Mouse (Mus musculus) midbrain, embryonic 10.5 days (tissue): ENCODE measurements around the gene Rag1. TPM values are rescaled to one million over a fixed set of nuclear protein-coding genes. Genes with fewer than 3 reads are reported as not detected.

ENCODE experiments used
- DNase-seq: peaks from one replicate; pipeline ENCODE4 v3.0.0-alpha.2; 2017; ENCODE audit warnings: low spot score
- H3K27ac ChIP-seq: fragments of 300-500 bp; sonication (generic); replicated peaks from 2 replicates; pipeline ENCODE4 v1.5.1; 2016; ENCODE audit warnings: mild to moderate bottlenecking
- H3K27me3 ChIP-seq: fragments of 300-500 bp; sonication (generic); 2 replicates; pipeline ENCODE4 v1.6.1; 2016; ENCODE audit warnings: low read depth, mild to moderate bottlenecking; ENCODE audit not compliant: poor library complexity, severe bottlenecking
- H3K36me3 ChIP-seq: fragments of 300-500 bp; sonication (generic); 2 replicates; pipeline ENCODE4 v1.6.1; 2016; ENCODE audit warnings: mild to moderate bottlenecking, moderate library complexity
- H3K4me1 ChIP-seq: fragments of 300-500 bp; sonication (generic); 2 replicates; pipeline ENCODE4 v1.6.1; 2016
- H3K4me3 ChIP-seq: fragments of 300-500 bp; sonication (generic); 2 replicates; pipeline ENCODE4 v1.5.1; 2016; ENCODE audit warnings: mild to moderate bottlenecking, moderate library complexity
- H3K9me3 ChIP-seq: fragments of 300-500 bp; sonication (generic); replicated peaks from 2 replicates; pipeline ENCODE4 v1.6.1; 2016; ENCODE audit warnings: mild to moderate bottlenecking
- WGBS: fragments of 180-500 bp; shearing (Covaris S2); methylation state at CpG from one replicate; pipeline ENCODE4 v1.1.7; 2016; 5-methylcytosine and 5-hydroxymethylcytosine counted together
- polyA plus RNA-seq: library from polyadenylated mRNA; unstranded; fragments of >200 nt; fragmentation: Nextera tagmentation; extraction: Ambion mirVana; gene quantifications from 2 replicates; pipeline ENCODE4 v1.2.1, GENCODE M21; 2016

The Rag1 gene
- polyA plus RNA-seq, 1 experiment from 2014 or later: 0.02 TPM

DNA sequence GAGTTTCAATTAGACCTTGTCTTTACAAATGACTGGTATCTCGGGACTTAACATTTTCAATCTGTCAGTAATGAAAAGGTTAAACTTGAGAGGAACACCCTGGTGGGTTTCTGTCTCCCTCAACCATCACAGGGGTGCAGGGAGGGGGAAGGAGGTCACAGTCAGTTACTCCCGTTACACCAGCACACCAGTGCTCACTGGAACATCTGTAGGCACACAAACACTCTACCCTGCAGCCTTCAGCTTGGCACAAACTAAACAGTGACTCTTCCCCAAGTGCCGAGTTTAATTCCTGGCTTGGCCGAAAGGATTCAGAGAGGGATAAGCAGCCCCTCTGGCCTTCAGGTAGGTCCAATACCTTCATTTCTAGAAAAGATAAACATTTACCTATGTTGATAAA is 24.8 kb downstream of the Rag1 start, which contains the start of gene Rag2:
Gene Rag2 (plus strand): TSS at position 193 of the 400 bp plus-strand sequence.
- H3K27me3 ChIP-seq: no peaks in the 10 kb centered on the region
- H3K36me3 ChIP-seq: no peaks in the 10 kb centered on the region
- H3K4me3 ChIP-seq: no peak within 1 kb of the TSS
- H3K27ac ChIP-seq: no peak within 1 kb of the TSS
- no peaks in the 10 kb centered on the region for H3K9me3 ChIP-seq
- WGBS: 71% methylated on average over 4 of the region's 4 CpGs
- DNase-seq: no peak
- H3K4me1 ChIP-seq: peaks cover 32% of the 10 kb centered on the region

DNA sequence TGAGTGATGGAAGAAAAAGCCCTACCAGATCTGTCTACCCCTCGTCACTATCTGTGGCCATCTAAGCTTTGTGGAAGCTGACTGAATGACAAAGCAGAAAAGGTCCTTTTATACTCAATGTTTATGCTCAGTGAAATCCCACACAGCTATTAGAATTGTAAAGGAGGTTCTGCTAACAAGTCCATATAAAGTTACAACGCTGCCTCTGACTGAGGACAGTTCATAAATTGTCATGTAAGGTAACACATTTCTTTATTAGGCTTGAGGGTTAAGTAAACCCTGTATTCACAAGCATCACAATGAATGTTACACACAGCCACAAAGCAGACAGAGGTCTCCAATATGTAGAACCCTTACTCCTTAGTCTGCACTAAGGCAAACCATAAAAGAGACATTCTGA is 25.3 kb downstream of the Rag1 start:
- Histone ChIP-seq H3K27me3 (no peaks in the 10 kb centered on the region), H3K4me3 (no peak overlapping the region), H3K9me3 (no peaks in the 10 kb centered on the region), H3K4me1 (peaks cover 32% of the 10 kb centered on the region), H3K36me3 (no peaks in the 10 kb centered on the region), H3K27ac (no peak overlapping the region)
- WGBS: 74% methylated on average over 2 of the region's 2 CpGs
- DNase-seq: no peak

DNA sequence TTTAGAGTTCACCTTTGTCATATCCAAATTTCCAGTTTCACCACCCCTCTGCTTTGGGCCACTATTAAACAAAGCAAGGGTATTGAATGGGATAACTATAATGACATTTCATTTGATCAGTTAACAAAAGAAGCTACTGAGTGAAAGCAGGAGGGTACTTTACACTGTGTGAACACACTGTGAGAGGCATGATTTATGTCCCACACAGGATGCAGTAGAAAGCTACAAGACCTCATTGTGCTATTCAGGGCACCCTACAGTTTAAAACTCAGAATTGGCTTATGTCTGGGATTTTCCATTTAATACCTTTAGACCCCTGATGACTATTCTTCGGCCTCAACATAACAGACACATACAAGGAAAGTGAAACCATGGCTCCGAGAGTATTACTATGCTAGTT is 26.3 kb downstream of the Rag1 start:
- no peak for DNase-seq
- Histone ChIP-seq H3K36me3 (no peaks in the 10 kb centered on the region), H3K27ac (no peak overlapping the region), H3K4me1 (peaks cover 29% of the 10 kb centered on the region), H3K9me3 (no peaks in the 10 kb centered on the region), H3K27me3 (no peaks in the 10 kb centered on the region), H3K4me3 (no peak overlapping the region)
- 78% methylated on average over 2 of the region's 2 CpGs for WGBS

DNA sequence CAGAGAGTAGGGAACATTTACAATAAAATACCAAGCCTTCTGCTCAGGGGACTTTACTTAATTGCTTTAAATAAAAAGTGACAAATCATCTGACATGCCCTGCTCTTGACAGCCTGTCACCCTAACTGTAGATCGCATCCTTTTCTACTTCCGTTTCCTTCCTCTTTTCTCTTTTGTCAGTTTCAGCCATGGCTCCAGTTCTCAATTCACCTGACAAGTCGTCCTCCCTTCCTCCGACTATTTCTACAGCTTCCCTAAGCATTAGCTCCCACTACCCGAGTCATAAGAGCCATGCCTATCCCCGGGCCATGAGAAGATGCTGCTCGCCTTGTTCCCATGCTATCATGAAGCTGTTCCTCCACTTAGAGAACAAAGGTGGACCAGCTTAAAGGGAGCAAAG is 27.7 kb downstream of the Rag1 start:
- DNase-seq: no peak
- H3K27me3 ChIP-seq: no peaks in the 10 kb centered on the region
- no peak overlapping the region for H3K27ac ChIP-seq
- H3K4me3 ChIP-seq: no peak overlapping the region
- 71% methylated on average over 7 of the region's 7 CpGs for WGBS
- peaks cover 20% of the 10 kb centered on the region for H3K4me1 ChIP-seq
- no peaks in the 10 kb centered on the region for H3K9me3 ChIP-seq
- H3K36me3 ChIP-seq: no peaks in the 10 kb centered on the region

DNA sequence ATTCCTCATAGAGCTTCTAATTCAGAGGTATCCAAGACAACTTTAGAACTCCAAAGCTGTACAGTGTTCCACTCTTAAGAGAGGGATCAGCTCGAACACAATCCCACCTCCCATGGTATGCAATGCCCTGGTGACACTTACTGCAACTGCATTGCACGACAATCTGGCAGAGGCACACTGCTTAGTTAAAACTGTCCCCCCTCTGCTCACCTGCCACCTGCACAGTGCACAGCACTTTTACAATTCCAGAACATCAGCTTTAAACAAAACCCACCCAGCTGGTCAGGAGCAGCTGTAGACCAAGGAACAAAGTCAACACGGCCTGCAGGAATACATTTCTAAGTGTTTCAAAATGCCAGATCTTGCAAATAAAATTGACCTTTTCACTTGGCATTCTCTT is 28.4 kb downstream of the Rag1 start:
- peaks cover 20% of the 10 kb centered on the region for H3K4me1 ChIP-seq
- no peak for DNase-seq
- WGBS: 82% methylated on average over 3 of the region's 3 CpGs

DNA sequence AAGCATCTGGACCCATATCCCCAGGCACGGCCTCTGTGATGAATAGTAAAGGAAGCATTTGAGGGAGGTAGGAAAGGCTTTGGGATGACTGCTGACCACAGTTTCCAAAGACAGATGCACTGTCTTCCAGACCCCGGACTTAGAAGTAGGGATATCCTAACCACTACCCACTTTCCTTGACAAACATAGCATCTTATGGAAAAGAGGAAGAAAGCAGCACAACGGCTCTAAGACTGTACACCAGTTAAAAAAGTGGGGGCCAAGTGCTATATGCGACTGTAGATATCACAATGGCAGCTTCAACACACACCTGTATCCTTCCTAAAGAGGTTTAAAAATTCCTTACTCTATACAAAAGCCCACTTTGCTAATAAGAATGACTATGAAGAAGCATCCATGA is 30.9 kb downstream of the Rag1 start:
- Histone ChIP-seq H3K36me3 (no peaks in the 10 kb centered on the region), H3K9me3 (no peaks in the 10 kb centered on the region), H3K27ac (no peak overlapping the region), H3K4me3 (no peak overlapping the region), H3K4me1 (peaks cover 15% of the 10 kb centered on the region), H3K27me3 (no peaks in the 10 kb centered on the region)
- no peak for DNase-seq
- WGBS: 90% methylated on average over 4 of the region's 4 CpGs

More for the DNA sequence above, 28.4 kb downstream of the Rag1 start:
- H3K36me3 ChIP-seq: no peaks in the 10 kb centered on the region
- H3K9me3 ChIP-seq: no peaks in the 10 kb centered on the region
- no peak overlapping the region for H3K4me3 ChIP-seq
- H3K27ac ChIP-seq: no peak overlapping the region
- no peaks in the 10 kb centered on the region for H3K27me3 ChIP-seq

DNA sequence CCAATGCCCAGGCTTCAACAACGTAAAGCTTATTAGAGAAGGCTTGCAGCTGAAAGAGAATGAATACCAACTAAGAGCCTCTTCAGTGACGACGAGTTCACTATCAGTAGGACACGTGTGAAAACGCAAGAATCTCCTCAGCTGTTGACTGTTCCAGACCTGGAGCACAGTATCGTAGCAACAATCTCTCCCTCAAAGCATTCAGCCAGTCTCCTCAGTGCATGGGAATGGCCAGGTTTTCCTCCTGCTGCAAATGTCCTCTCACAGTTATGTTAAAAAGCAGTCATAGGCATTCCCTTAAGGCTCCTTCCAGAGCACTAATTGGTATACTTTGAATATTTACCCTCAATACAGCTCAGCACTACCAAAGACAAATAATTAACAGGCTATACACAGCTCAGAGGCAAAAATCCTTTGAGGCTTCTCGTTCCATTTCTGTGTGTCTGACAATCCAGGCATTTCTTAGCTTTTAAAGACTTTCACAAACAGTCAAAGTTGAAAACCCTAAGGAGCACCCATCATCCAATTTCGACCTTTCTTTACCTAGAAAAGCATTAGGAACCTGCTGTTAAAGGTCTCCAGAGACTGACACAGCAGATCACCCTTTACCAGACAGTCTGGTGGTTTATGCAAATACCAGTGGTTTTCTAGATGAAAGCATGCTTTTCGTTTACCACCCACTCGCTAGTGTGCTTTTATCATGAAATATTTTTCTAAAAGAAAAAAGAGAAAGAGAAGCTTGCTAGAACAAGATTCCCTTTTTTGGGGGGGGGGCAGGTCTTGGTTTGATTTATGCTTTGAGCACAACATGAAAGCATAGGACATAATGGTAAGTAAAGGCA is 33.6 kb downstream of the Rag1 start:
- H3K27me3 ChIP-seq: no peaks in the 10 kb centered on the region
- no peaks in the 10 kb centered on the region for H3K36me3 ChIP-seq
- DNase-seq: no peak
- H3K4me1 ChIP-seq: no peaks in the 10 kb centered on the region
- 82% methylated on average over 10 of the region's 10 CpGs for WGBS
- H3K27ac ChIP-seq: no peak overlapping the region
- no peaks in the 10 kb centered on the region for H3K9me3 ChIP-seq
- H3K4me3 ChIP-seq: no peak overlapping the region

DNA sequence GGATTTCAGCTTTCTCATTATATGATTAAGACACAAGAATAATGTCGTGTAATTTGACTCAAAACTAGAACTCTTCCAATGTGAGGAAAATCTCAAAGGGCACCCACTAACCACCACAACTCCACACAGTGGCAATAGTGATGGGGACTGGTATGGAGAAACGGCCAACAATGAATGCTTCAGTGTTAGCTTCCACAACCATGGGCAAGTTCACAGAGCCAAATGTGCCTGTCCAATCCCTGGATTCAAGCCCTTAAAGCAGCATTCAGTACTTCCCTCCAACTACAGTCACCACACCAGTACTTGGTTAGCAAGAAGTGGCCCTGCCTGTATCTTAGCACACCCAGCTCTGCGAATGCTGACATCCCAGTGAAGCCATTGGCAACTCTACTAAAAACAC is 38.4 kb downstream of the Rag1 start:
- H3K27ac ChIP-seq: no peak overlapping the region
- WGBS: 96% methylated on average over 3 of the region's 3 CpGs
- DNase-seq: no peak
- 0 out of 2 replicates have a peak, but pooled peaks cover 3% of the 10 kb centered on the region for H3K36me3 ChIP-seq
- H3K27me3 ChIP-seq: no peaks in the 10 kb centered on the region
- no peaks in the 10 kb centered on the region for H3K4me1 ChIP-seq
- H3K9me3 ChIP-seq: no peaks in the 10 kb centered on the region
- H3K4me3 ChIP-seq: no peak overlapping the region

DNA sequence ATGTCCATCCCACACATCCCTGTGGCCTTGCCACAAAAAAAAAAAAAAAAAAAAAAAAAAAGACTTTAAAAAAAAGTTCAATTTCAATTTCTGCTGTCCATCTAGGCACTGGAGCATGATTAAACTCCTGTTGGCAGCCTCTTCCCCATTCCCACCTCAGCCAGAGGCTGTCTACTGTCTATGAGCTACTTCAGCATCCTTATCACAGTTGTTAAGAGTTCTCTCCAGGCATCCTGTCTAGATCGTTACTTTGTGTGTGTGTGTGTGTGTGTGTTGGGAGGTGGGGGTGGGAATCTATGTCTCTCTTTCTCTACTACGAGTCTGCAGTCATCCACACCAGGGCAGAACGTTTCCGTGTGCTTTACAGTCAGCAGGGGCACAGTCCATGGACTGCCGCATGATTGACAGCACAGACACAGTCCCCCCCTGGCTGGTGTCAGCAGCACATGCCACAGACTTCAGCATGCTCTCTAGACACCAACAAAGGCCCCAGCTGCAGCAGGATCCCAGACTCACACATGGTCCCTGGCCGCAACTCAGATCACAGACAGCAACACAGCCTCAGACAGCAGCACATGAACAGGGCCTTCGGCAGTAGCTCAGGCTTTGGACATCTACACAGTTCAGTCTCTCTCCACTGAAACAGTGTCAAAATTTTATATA is 40.9 kb downstream of the Rag1 start:
- Histone ChIP-seq H3K27me3 (no peaks in the 10 kb centered on the region), H3K4me1 (no peaks in the 10 kb centered on the region), H3K4me3 (no peak overlapping the region), H3K9me3 (no peaks in the 10 kb centered on the region), H3K27ac (no peak overlapping the region), H3K36me3 (0 out of 2 replicates have a peak, but pooled peaks cover 3% of the 10 kb centered on the region)
- 86% methylated on average over 7 of the region's 7 CpGs for WGBS
- no peak for DNase-seq

DNA sequence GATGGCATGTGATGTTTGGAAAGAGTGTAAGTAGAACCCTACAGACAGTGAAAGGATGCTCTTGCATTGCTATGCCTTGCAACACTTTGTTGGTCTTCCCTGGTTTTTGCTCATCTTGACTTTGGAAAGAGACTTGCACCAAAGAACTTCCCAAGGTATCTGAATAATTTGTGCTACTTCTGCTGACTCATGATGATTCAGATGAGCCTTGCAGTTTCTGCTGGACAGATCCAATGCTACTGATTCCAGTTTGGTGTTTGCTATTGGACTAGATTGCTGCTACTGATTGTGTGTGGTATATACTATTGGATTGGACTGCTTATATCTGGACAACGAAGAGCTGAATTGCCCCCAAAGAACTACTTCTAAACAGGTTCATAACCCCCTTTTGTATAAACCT is 46.2 kb downstream of the Rag1 start:
- no peak for DNase-seq
- Histone ChIP-seq H3K4me3 (no peak overlapping the region), H3K27ac (no peak overlapping the region), H3K9me3 (no peaks in the 10 kb centered on the region), H3K4me1 (peaks cover 28% of the 10 kb centered on the region), H3K27me3 (no peaks in the 10 kb centered on the region), H3K36me3 (no peaks in the 10 kb centered on the region)
- 92% methylated on average over 1 of the region's 1 CpGs for WGBS

DNA sequence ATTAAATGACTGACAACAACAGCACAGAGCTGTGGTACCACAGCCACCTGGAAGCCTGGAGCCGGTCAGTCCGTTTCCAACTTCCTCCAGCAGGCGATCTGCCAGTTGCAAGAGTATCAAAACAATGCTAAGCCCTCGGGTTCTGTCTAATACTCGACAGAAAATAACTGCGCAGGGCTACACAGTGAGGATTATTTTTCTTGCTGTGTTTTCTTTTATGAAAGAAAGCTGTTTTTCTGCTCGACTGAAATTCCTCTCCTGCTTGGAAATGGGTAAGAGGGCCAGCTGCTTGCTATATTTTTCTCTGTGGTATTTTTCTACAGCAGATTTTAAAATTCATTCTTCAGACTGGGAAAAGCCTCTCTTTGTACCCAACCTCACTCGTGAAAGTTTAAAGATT is 48.6 kb downstream of the Rag1 start:
- 54% methylated on average over 8 of the region's 8 CpGs for WGBS
- peaks cover 38% of the 10 kb centered on the region for H3K4me1 ChIP-seq
- no peaks in the 10 kb centered on the region for H3K36me3 ChIP-seq
- no peaks in the 10 kb centered on the region for H3K27me3 ChIP-seq
- H3K27ac ChIP-seq: no peak overlapping the region
- no peak overlapping the region for H3K4me3 ChIP-seq
- DNase-seq: no peak
- H3K9me3 ChIP-seq: no peaks in the 10 kb centered on the region

DNA sequence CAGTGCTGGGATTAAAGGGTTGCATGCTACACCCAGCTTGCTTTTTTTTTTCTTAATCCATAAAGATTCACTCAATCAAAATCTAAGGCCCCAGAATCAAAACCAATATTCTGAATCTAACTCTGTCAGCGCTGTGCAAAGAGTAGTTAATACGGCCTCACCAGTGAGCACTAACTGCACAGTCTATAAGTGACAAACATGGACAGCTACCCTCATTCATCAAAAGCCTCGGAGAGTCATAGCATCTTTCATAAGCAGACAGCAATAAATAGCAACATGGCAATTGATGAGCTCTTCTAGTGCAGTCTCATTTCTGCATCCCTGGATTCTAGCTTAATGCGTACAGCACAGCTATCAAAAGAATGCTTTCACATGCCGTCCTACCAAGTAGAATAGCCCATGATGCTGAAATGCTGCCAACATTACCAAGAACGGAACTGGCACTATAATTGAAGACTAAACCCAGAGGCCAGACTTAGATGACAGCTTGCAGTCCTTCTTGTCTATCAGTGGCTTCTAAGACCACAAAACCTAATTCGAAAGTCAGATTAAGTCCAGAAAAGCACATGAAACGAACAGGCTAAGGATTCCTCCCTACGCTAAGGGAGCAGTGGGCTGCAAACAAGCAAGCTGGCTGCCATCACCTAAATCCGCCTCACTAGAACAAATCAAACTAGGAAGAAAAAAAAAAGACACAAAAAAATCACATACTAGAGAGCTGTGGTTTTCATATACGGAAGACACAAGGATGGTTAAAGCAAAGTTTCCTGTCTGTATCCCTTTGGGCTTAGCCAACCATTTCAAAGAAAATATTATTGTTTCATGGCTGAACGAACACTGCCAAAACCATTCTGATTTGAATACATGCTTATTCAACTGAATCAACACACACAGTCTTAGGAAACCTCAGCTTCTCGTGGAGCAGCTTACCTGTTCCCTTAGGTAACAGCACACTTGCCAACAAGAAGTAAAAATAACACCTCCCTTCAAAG is 50.8 kb downstream of the Rag1 start:
- H3K4me1 ChIP-seq: peaks cover 45% of the 10 kb centered on the region
- no peaks in the 10 kb centered on the region for H3K27me3 ChIP-seq
- no peak for DNase-seq
- H3K27ac ChIP-seq: no peak overlapping the region
- H3K4me3 ChIP-seq: no peak overlapping the region
- H3K36me3 ChIP-seq: no peaks in the 10 kb centered on the region
- 71% methylated on average over 13 of the region's 13 CpGs for WGBS
- H3K9me3 ChIP-seq: no peaks in the 10 kb centered on the region
